In the genomic region with DNA sequence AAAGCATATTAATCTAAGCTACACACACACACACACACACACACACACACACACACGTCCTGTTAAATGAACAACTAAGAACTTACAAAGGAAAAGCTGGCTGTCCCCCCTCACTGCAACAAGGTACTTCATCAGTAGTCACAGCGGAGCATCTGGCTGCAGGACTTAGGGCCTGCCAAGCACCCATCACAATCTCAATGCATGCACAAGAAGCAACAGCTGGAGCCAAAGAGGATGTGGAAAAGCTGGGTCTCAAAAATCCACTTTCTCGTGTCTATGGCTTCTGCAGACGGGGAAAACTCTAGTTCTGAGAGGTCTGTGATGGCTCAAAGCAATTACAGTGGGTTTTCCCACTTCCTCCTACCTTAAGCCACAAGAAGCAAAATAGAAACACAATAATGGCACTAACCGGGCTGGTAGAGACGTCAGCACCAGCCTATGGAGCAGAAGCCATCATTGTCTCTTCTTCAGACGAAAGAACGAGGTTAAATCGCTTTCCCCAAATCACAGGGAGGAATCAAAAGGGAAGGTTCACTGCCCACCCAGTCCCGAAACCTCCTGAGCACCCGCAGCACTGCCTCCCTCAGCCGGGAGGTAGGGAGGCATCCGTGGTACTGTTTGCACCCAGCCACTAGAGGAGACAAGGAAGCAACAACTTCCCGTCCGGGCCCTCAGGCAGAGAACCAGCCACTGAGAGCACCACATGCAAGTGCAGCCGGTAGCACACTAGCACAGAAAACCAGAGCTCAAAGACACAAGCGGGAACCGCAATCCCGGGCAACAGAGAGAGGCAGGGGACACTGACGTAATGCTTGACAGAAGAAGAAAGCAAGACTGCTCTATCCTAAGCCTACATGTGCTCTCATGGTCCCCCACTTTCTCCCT, we compare ENCODE assay signal across 10 mouse cellular contexts. TPM values are rescaled to one million over a fixed set of nuclear protein-coding genes. Genes with fewer than 3 reads are reported as not detected.
DNase-seq lines count a peak whose midpoint lies in the region; ATAC-seq and TF ChIP-seq lines count a peak whose summit lies in the region.
"Had no signal": no experiment of that assay in that cellular context is flagged by ENCODE, and none has a peak within 500 bp of the region (broad histone marks: within the 10 kb centered on the region; RNA-seq: fewer than 3 reads in every experiment).

No protein-coding gene starts in this region.

- no peaks in the 10 kb centered on the region for H3K9me3 ChIP-seq in intestine, postnatal 0 days (ENCODE audit: control insufficient read depth)
- no peaks in the 10 kb centered on the region for H3K9me3 ChIP-seq in intestine, embryonic 16.5 days (ENCODE audit: control insufficient read depth, low read length)

- peak; percentile 2; the same call in 1 of the 2 replicates for TF ChIP-seq CTCF in intestine, postnatal 0 days (IDR thresholded peaks at IDR 0.05; ENCODE audit: low read depth)

- H3K27me3 ChIP-seq in intestine, postnatal 0 days (replicated peaks; ENCODE audit: control insufficient read depth, insufficient read depth, low read length): no peaks in the 10 kb centered on the region
- H3K27me3 ChIP-seq in intestine, embryonic 16.5 days (replicated peaks; ENCODE audit: control insufficient read depth, insufficient read depth, low read length): no peaks in the 10 kb centered on the region

- H3K36me3 ChIP-seq in intestine, postnatal 0 days (ENCODE audit: control insufficient read depth, insufficient read depth): 0 out of 2 replicates have a peak, but pooled peaks cover 4% of the 10 kb centered on the region
- H3K36me3 ChIP-seq in intestine, embryonic 16.5 days (ENCODE audit: control insufficient read depth, insufficient read depth, low read length): no peaks in the 10 kb centered on the region

- peak; percentile 71 for DNase-seq in CD4-positive, CD25-positive, alpha-beta regulatory T cell, adult 2 months (ENCODE audit: low read depth, low spot score)
- DNase-seq in c-Kit-positive CD71-negative TER-119-negative erythroid progenitor cells, embryonic 14.5 days (ENCODE audit: low read depth): peak; percentile 50
- DNase-seq in natural killer cell, adult 2 months (ENCODE audit: low spot score in 2 of 2): peak; percentile 30 to 51
- DNase-seq in urinary bladder, postnatal 14 days (ENCODE audit: low spot score): no peak
- DNase-seq in cerebellum, postnatal 25 days: no peak
- no peak for DNase-seq in left cerebral cortex, adult 18-20 months (ENCODE audit: low spot score in 2 of 2)
- DNase-seq: kidney, adult 2 months; lung, embryonic 14.5 days had no signal

- no peak overlapping the region for H3K9ac ChIP-seq in intestine, postnatal 0 days (ENCODE audit: low read depth, low read length)
- no peak overlapping the region for H3K9ac ChIP-seq in intestine, embryonic 16.5 days (ENCODE audit: low read depth, low read length)
- H3K9ac ChIP-seq: lung, embryonic 14.5 days had no signal

- ATAC-seq in intestine, postnatal 0 days: no peak
- no peak for ATAC-seq in intestine, embryonic 16.5 days

- no peak overlapping the region for H3K4me3 ChIP-seq in intestine, postnatal 0 days (ENCODE audit: low read depth, low read length)
- no peak overlapping the region for H3K4me3 ChIP-seq in intestine, embryonic 16.5 days (ENCODE audit: low read length)

- WGBS in intestine, postnatal 0 days: 74% methylated on average over 20 of the region's 20 CpGs
- 69% methylated on average over 20 of the region's 20 CpGs for whole genome bisulfite sequencing in intestine, embryonic 16.5 days

- no peak overlapping the region for H3K27ac ChIP-seq in intestine, postnatal 0 days (ENCODE audit: low read depth, low read length)
- no peak overlapping the region for H3K27ac ChIP-seq in intestine, embryonic 16.5 days (ENCODE audit: low read length)

- H3K4me2 ChIP-seq in intestine, postnatal 0 days (replicated peaks; ENCODE audit: low read depth): no peak overlapping the region
- H3K4me2 ChIP-seq in intestine, embryonic 16.5 days (ENCODE audit: low read depth, low read length): no peak overlapping the region
- H3K4me2 ChIP-seq: lung, embryonic 14.5 days had no signal

- no peaks in the 10 kb centered on the region for H3K4me1 ChIP-seq in intestine, postnatal 0 days (replicated peaks; ENCODE audit: control insufficient read depth, insufficient read depth, low read length)
- H3K4me1 ChIP-seq in intestine, embryonic 16.5 days (ENCODE audit: control insufficient read depth, insufficient read depth, low read length): 0 out of 2 replicates have a peak, but pooled peaks cover 9% of the 10 kb centered on the region

RNA-seq across cellular contexts. Expression of a gene that starts 11.1 kb away (rescaled TPM):
- polyA plus RNA-seq in intestine, postnatal 0 days (2015; fragmentation: Nextera tagmentation; extraction: Ambion mirVana): 29.3 and 34.7 TPM in 2 replicates
- 25.6 and 28.3 TPM in 2 replicates for polyA plus RNA-seq in intestine, embryonic 16.5 days (2015; fragmentation: Nextera tagmentation; extraction: Ambion mirVana)
- 10 to 100 TPM; 45.9 to 50.9 TPM for total RNA-seq in left cerebral cortex, adult 18-20 months (2021)

Comparison
In these comparisons a context has a peak if more than half of its experiments do, and no peak if none do; other contexts are left out.
1. DNase-seq: peak in CD4-positive, CD25-positive, alpha-beta regulatory T cell, adult 2 months (single experiment), c-Kit-positive CD71-negative TER-119-negative erythroid progenitor cells, embryonic 14.5 days (single experiment) and natural killer cell, adult 2 months (2 of 2); none in urinary bladder, postnatal 14 days (single experiment), cerebellum, postnatal 25 days (0 of 2) and left cerebral cortex, adult 18-20 months (0 of 2).